Mouse (Mus musculus) midbrain, postnatal 0 days (tissue): ENCODE results near the gene Cd28. TPM values are rescaled to one million over a fixed set of nuclear protein-coding genes. Genes with fewer than 3 reads are reported as not detected.

Experiments used
- ATAC-seq: fragments of 200-750 bp; cut with Nextera tagmentation; 2 replicates; pipeline ENCODE4 v1.8.0; 2017; ENCODE audit warnings: moderate number of reproducible peaks, mild to moderate bottlenecking, moderate TSS enrichment, moderate library complexity; ENCODE audit not compliant: low FRiP score
- DNase-seq: peaks from one replicate; pipeline ENCODE4 v3.0.0-alpha.2; 2015; ENCODE audit warnings: low spot score
- H3K27ac ChIP-seq: fragments of 300-500 bp; sonication (generic); 2 replicates; pipeline ENCODE4 v1.5.1; 2014; ENCODE audit warnings: low read depth, mild to moderate bottlenecking, low read length, mixed read lengths
- H3K27me3 ChIP-seq: fragments of 300-500 bp; sonication (generic); 2 replicates; pipeline ENCODE4 v1.6.1; 2014; ENCODE audit warnings: low read length, control low read depth, mixed read lengths; ENCODE audit not compliant: insufficient read depth
- H3K36me3 ChIP-seq: fragments of 300-500 bp; sonication (generic); 2 replicates; pipeline ENCODE4 v1.6.1; 2014; ENCODE audit warnings: low read length, control low read depth, mixed read lengths; ENCODE audit not compliant: insufficient read depth
- H3K4me1 ChIP-seq: fragments of 300-500 bp; sonication (generic); 2 replicates; pipeline ENCODE4 v1.6.1; 2014; ENCODE audit warnings: mild to moderate bottlenecking, control low read depth, antibody characterized with exemption, low read length, mixed read lengths; ENCODE audit not compliant: insufficient read depth
- H3K4me2 ChIP-seq: fragments of 300-500 bp; sonication (generic); 2 replicates; pipeline ENCODE4 v1.6.1; 2014; ENCODE audit warnings: low read depth, mild to moderate bottlenecking, low read length, mixed read lengths; ENCODE audit not compliant: poor library complexity, severe bottlenecking
- H3K4me3 ChIP-seq: fragments of 300-500 bp; sonication (generic); 2 replicates; pipeline ENCODE4 v1.5.1; 2014; ENCODE audit warnings: low read depth, mild to moderate bottlenecking, low read length, moderate library complexity
- H3K9ac ChIP-seq: fragments of 300-500 bp; sonication (generic); replicated peaks from 2 replicates; pipeline ENCODE4 v1.6.1; 2014; ENCODE audit warnings: mild to moderate bottlenecking, low read length, moderate library complexity, mixed read lengths; ENCODE audit not compliant: poor library complexity, severe bottlenecking
- H3K9me3 ChIP-seq: fragments of 300-500 bp; sonication (generic); 2 replicates; pipeline ENCODE4 v1.6.1; 2016; ENCODE audit warnings: low read length, control low read depth
- CTCF ChIP-seq: IDR thresholded peaks from 2 replicates; pipeline ENCODE4 v1.5.1; 2016; ENCODE audit warnings: antibody characterized with exemption, mild to moderate bottlenecking
- WGBS: fragments of 180-500 bp; shearing (Covaris S2); extraction: QIAGEN DNeasy Blood & Tissue Kit; methylation state at CpG from one replicate; pipeline ENCODE4 v1.1.7; 2014; 5-methylcytosine and 5-hydroxymethylcytosine counted together
- polyA plus RNA-seq: library from polyadenylated mRNA; unstranded; fragments of >200 nt; fragmentation: Nextera tagmentation; extraction: Ambion mirVana; gene quantifications from 2 replicates; pipeline ENCODE4 v1.2.1, GENCODE M21; 2015
- total RNA-seq: library from RNA; depleted of rRNA; stranded (reverse); fragments of >200 nt; gene quantifications from 2 replicates; pipeline ENCODE4 v1.2.3, GENCODE M21; 2014

Cd28 gene
- total and polyA plus RNA-seq, 2 experiments from 2014 or later: 0.12 TPM; not detected in 1

DNA sequence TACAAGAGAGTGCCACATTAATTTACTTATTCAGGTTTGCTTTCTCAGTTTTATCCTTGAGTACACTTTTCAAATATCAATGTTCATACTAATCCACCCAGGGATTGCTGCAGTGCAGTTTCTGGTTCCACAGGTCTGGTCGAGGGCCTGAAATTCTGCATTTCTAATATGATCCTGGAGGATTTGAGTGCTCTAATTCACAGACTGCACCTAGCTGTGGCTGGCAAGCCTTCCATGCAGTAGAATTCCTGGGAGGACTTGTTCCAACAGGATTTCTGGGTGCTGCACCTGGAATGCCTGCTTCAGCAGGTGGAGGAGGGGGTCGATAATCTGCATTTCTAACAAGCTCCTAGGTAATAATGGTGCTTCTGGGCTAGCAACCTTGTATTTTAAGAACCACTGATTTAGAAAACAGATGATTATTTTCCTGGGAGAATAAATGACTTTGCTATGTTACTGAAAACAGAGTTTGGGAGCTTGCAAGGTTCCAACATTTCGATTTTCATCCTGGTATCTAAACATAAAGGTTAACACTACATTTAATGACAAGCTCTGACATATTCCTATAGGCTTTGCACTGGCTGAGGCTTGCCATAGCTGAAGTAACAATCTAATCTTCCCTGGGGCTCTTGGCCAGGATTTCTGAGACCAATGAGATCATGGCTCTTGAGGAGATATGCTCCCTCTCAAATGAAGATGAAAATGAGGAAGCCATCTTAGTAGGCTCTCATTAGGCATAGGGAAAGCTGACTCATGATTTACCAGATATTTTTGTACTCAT is 20.3 kb upstream of the Cd28 start:
- no peak for ATAC-seq
- H3K4me3 ChIP-seq: no peak overlapping the region
- H3K27ac ChIP-seq: no peak overlapping the region
- no peak overlapping the region for H3K9ac ChIP-seq
- H3K4me2 ChIP-seq: no peak overlapping the region
- no peaks in the 10 kb centered on the region for H3K36me3 ChIP-seq
- 85% methylated on average over 3 of the region's 3 CpGs for WGBS
- no peak for DNase-seq
- TF ChIP-seq CTCF: no peak
- no peaks in the 10 kb centered on the region for H3K4me1 ChIP-seq
- H3K9me3 ChIP-seq: no peaks in the 10 kb centered on the region
- H3K27me3 ChIP-seq: no peaks in the 10 kb centered on the region

DNA sequence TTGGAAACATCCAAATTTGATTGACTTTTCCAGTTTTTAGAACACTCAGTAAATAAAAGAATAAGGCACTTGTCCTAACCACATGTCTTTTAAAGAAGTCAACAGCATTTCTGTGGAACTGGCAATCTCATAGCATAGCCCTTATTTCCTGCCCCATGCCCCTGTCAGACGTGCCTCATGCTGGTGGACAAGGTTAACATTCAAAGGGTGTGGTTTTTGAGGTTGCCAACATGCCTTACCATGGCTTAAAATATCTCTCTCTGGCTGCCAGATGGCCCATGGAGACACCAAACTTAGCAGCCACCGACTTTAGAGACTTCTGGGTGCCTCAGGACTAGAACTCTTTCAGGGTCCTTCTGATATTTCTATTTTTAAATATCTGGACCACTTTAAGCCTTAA is 14.0 kb upstream of the Cd28 start:
- 68% methylated on average over 2 of the region's 2 CpGs for WGBS
- DNase-seq (no peak), ATAC-seq (no peak)
- Histone ChIP-seq H3K27ac (no peak overlapping the region), H3K9me3 (no peaks in the 10 kb centered on the region), H3K27me3 (no peaks in the 10 kb centered on the region), H3K4me3 (no peak overlapping the region), H3K4me1 (no peaks in the 10 kb centered on the region), H3K36me3 (no peaks in the 10 kb centered on the region), H3K9ac (no peak overlapping the region), H3K4me2 (no peak overlapping the region)
- no peak for TF ChIP-seq CTCF

DNA sequence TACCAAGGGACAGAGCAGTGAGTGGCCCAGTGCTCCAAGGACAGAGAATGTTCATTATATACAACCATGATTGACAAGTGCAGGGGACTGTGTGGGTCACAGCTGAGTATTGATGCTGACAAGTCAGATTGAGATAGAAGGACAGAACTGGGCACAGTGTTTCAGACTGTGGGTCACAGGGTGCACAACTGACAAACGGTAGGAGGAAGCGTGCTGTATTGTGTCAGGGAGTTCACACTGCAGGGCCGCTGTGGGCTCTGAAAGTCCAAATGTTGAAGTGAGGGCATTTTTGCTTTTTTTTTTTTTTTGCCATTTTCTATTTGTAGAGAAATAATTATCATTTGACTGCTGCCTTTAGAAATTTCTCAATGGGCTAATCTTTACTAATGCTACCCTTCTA is 3.4 kb upstream of the Cd28 start:
- no peaks in the 10 kb centered on the region for H3K36me3 ChIP-seq
- no peaks in the 10 kb centered on the region for H3K9me3 ChIP-seq
- no peaks in the 10 kb centered on the region for H3K27me3 ChIP-seq
- H3K27ac ChIP-seq: no peak overlapping the region
- H3K4me2 ChIP-seq: no peak overlapping the region
- WGBS: 81% methylated on average over 3 of the region's 3 CpGs
- H3K9ac ChIP-seq: no peak overlapping the region
- TF ChIP-seq CTCF: no peak
- no peak for DNase-seq
- no peaks in the 10 kb centered on the region for H3K4me1 ChIP-seq
- ATAC-seq: no peak
- no peak overlapping the region for H3K4me3 ChIP-seq

DNA sequence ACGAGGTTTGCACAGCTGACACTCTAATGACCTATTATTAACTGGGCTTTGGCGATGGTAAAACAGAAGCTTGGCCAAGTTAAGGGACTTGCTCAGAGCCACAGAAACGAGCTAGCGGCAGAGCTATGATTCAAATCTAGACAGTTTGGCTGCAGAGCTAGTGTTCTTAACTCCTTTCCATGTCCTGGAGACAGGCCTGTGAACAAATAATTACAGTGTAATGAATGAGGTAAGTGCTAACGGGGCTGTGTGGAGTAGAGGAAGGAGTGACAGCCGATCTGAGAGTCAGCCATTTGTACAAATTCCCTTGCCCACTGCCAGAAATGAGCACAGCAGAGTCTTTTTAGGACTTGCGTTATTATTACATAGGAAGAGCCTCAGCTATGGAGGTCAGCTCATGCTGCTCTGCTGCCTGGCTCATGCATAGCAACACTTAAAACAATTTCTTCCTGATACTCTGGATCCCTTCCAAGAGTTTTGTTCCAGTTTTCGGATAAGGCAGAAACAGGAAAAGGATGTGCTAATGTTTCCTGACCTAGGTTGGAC is 876 bp upstream of the Cd28 start:
- no peak for TF ChIP-seq CTCF
- no peaks in the 10 kb centered on the region for H3K9me3 ChIP-seq
- DNase-seq (no peak), ATAC-seq (no peak)
- no peaks in the 10 kb centered on the region for H3K4me1 ChIP-seq
- no peak overlapping the region for H3K4me2 ChIP-seq
- H3K4me3 ChIP-seq: no peak overlapping the region
- WGBS: 69% methylated on average over 8 of the region's 8 CpGs
- H3K36me3 ChIP-seq: no peaks in the 10 kb centered on the region
- no peak overlapping the region for H3K9ac ChIP-seq
- no peaks in the 10 kb centered on the region for H3K27me3 ChIP-seq
- no peak overlapping the region for H3K27ac ChIP-seq

DNA sequence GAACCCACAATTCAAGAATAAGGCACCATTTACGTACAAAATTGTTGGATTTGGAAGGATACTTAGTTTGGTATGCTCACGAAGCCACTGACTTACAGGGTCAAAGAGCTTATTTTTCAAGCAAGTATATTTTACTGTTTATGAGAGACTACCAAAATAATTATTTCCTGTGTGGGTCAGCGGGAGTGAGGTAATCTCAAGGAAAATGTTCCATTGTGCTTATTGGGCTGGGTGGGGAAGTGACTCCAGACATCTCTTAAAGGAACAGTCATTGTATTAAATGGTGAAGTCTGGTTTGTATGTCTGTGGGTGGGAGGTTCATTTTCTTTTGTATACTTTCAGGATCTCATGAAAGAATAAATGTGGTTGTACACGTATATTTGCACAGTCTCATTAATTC is 2.0 kb downstream of the Cd28 start:
- Histone ChIP-seq H3K4me3 (no peak overlapping the region), H3K4me2 (no peak overlapping the region), H3K27ac (no peak overlapping the region), H3K27me3 (no peaks in the 10 kb centered on the region), H3K36me3 (no peaks in the 10 kb centered on the region), H3K9ac (no peak overlapping the region), H3K4me1 (no peaks in the 10 kb centered on the region), H3K9me3 (no peaks in the 10 kb centered on the region)
- TF ChIP-seq CTCF: no peak
- no peak for ATAC-seq
- 82% methylated on average over 4 of the region's 4 CpGs for WGBS
- no peak for DNase-seq

DNA sequence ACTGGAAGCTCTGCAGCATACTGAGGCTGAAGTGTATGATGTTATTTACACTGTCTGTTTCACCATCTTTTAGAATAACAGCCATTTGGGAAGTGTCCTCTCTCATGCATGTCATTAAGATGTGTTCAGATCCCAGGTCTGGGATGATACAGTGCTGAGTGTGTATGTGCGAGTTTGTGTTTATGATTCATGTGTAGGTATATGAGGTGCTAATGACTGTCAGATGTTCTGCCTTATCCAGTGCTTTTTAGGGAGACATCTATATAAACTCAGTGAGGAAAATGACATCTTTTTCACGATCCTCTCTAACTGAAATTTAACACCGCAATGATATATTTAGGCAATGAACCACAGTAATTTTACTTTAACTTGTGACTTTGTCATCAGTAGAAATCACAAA is 7.0 kb downstream of the Cd28 start:
- ATAC-seq: no peak
- no peak overlapping the region for H3K4me3 ChIP-seq

More for the DNA sequence above, 7.0 kb downstream of the Cd28 start:
- no peak overlapping the region for H3K9ac ChIP-seq
- WGBS: 93% methylated on average over 3 of the region's 3 CpGs
- H3K27me3 ChIP-seq: no peaks in the 10 kb centered on the region
- no peaks in the 10 kb centered on the region for H3K36me3 ChIP-seq
- TF ChIP-seq CTCF: no peak
- H3K27ac ChIP-seq: no peak overlapping the region
- no peak overlapping the region for H3K4me2 ChIP-seq
- no peaks in the 10 kb centered on the region for H3K9me3 ChIP-seq
- no peak for DNase-seq
- H3K4me1 ChIP-seq: no peaks in the 10 kb centered on the region
